Mouse (Mus musculus): ENCODE results near the gene Vmn2r56. TPM values are rescaled to one million over a fixed set of nuclear protein-coding genes. Genes with fewer than 3 reads are reported as not detected.
"Not testable (repeated sequence)": the region's sequence is repeated elsewhere in the genome, so short reads cannot be mapped to it uniquely, and the experiment has no call there.

Vmn2r56 gene
- total RNA-seq (2021) (not detected), polyA plus RNA-seq (2012; rRNA removed) (not detected in 2 replicates)
- long read RNA-seq: 0 reads

DNA sequence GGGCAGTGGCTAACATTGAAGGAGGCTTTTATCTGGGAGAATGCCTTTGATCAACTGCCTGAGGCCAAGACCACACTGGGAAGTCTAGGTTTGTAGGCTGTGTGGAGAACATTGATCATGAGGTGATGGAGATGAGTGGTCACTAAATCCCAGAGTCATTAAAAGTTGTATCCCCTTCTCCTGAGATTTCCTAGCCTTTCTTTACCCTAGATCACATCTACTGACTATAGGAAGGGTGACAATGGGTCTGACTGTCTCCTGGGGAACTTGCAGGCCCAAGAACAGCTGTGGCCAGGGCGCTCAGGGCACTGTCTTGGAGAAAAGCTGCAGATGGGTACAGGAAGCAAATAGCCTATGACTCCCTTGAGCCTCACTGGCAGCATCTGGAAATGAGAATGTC, at the start of gene Vmn2r56:
Gene Vmn2r56 (minus strand): TSS at position 101 of the 400 bp plus-strand sequence.
- DNase-seq: no peak

DNA sequence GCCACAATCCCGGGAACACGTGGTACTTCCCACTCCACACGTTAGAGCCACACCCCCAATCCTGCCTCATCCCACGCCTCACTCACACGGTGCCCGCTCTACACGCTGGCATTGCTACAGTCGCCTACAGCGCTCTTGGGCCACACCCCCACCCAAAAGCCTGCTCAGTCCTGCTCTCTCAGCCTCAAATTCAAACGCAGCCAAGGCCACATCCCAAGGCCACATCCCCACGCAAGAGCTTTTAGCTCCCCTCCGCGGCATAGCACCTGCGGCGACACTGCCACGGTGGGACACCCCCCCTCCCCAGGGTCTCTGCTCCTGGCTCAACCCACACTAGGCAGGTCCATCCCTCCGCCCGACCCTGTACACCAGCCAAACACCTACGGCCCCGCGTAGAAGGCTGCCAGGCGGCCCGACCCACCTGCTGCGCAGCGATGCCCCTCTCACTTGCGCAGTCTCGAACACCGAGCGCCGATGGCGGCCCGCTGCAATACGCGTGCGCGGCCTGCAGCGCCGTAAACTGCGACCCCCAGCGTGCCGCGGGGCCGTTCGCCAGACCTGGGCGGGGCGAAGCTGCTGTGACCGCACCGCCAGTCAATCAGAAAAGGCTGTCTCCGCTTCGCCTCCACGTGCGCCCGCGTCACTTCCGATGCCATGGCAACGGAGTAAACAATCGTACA, 45.5 kb upstream of the Vmn2r56 start:
- peak; percentile 85 for DNase-seq

DNA sequence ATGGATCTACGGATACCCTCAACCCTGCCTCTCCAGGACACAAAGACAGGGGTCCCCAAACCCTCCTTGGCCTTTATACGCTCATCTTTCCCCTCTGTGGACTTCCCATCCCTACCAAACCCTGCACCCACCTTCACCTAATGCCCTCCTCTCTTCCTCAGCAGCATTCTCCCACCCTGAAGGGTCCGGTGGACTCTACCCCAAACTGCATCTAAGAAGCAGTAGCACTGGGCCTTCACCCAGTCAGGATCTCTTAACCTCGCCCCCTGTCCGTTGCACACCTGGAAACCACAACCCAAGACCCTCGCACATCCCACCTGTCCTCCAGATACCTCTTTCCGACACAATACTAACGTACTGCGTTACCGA, 45.0 kb upstream of the Vmn2r56 start:
- no peak for DNase-seq

DNA sequence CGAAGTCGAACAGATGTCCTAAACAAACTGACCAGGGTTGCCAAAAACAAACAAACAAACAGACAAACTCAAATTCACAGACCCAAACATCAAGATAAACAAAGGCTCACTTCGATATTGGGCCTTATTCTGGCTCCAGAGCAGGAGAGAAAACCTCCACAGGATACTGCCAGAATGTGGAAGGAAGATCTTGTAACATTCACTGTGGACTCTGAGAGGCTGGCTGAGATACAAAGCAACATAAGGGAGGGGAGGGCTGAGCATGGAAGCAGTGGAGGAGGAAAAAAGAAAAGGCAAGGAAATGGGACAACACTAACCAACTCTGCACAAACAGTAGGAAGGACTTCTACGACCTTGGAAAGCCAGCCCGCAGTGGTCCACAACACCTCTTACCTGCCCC, 44.3 kb upstream of the Vmn2r56 start:
- DNase-seq: no peak

DNA sequence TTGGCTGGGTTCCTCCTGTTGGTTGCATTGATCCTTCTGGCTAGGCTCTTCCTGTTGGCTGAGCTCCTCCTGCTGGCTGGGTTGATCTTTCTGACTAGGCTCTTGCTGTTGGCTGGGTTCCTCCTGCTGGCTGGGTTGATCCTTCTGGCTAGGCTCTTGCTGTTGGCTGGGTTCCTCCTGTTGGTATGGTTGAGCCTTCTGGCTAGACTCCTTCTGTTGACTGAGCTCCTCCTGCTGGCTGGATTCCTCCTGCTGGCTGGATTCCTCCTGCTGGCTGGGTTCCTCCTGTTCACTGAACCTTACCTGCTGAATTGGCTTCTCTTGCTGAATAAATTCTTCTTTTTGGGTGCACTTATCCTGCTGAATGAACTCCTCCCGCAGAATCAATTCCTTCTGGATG, 39.8 kb upstream of the Vmn2r56 start:
- peak; percentile 4 for DNase-seq

DNA sequence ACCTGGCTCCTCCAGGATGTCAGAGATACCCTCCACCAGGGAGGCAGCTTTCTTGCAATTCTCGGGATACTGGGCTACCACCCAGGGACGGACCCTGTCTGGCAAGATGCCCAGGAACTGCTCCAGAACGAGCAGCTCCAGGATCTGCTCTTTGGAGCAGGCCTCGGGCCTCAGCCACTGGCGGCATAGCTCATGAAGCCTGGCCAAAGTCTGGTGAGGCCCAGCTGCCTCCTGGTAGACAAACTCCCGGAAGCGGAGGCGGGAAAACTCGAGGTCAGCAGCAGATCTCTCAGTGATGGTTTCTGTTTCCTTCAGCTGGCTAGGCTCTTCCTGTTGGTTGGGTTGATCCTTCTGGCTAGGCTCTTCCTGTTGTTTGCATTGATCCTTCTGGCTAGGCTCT, 39.3 kb upstream of the Vmn2r56 start:
- no peak for DNase-seq

DNA sequence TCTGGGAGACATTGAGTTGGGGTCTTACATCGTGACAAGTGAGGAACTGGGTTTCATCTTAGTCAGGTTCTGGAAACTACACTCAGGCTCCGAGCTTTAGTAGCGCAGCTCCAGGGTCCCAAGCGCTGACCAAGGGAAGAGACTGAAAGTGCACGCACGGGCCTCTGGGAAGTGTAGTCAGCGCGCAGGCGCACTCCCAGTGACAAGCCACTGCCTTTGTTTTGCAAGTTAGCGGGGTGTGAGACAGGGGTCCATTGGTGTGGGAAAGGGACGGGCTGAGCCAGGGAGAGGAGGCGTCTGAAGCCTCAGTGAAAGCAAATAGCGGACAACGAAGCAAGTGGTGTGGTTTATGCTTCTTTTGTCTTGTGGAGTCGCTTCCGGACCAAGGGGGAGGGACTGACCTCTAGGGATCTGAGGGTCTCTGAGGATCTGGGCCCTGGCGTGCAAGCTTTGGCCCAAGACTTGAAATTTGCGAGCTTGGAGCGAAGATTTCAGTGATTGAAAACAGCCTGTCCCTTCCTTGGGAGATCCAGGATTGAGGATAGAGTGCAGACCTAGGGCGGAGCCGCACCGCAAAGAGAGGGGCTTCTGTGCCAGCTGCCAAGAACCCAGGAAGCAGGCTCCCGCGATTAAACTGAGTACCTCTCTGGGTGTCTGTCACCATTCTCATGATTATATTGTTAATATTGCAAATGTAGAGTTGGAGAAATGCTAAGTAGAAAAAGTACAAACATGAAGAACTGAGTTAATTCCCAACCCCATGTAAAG, 14.8 kb upstream of the Vmn2r56 start:
- no peak for DNase-seq

DNA sequence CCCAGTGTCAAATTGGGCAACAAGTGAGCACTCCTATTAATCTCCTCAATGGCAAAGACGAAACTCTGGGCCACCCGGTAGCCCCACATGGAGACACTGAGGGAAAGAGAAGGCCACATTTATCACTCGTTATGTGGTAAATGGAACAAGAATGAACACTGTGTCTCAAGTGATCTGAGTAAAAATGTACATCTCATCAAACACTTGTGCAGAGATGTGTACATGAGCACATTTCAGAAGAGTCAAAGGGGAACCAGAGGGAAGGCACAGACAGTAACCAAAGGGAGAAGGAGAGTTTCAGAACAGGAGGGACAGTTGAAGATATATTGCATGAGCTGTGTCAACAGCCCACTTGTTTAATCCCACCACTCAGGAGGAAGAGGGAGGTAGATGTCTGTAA, 49.9 kb downstream of the Vmn2r56 start, which contains the start of gene Vmn2r55:
Gene Vmn2r55 (minus strand): TSS at position 101 of the 400 bp plus-strand sequence.
- DNase-seq: not testable (repeated sequence)

DNA sequence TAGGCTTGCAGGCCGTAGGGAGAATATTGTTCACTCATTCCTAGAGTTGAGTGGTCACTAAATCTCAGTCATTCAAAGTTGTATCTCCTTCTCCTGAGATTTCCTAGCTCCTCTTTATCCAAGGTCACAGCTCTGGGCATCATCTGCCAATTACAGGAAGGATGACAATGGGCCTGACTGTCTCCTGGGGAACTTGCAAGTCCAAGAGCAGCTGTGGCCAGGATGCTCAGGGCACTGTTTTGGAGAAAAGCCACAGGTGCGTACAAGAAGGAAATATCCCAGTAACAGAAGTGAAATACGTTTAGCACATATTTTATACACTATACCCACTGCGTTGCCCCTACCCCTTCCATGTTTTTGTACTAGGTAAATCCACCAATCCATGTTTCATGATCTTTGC, 94.6 kb downstream of the Vmn2r56 start, which contains the start of gene Vmn2r54:
Gene Vmn2r54 (minus strand): TSS at position 101 of the 400 bp plus-strand sequence.
- DNase-seq: not testable (repeated sequence)

Other genes with a start within 250 kb of the Vmn2r56 start
- not detected for gene 2900092C05Rik, start 222.5 kb downstream of the Vmn2r56 start, total RNA-seq (2021)
- gene 2900092C05Rik, start 222.5 kb downstream of the Vmn2r56 start, polyA plus RNA-seq (2012; rRNA removed): not detected in 2 replicates
- gene Vmn2r53, start 126.2 kb downstream of the Vmn2r56 start, total RNA-seq (2021): under 1 TPM; under 0.01 to 0.03 TPM
- gene Vmn2r53, start 126.2 kb downstream of the Vmn2r56 start, polyA plus RNA-seq (2012; rRNA removed): not detected in 2 replicates
- not detected for gene Vmn2r54, start 94.7 kb downstream of the Vmn2r56 start, total RNA-seq (2021)
- gene Vmn2r54, start 94.7 kb downstream of the Vmn2r56 start, polyA plus RNA-seq (2012; rRNA removed): 0.07 TPM in 1 of 2 replicates, not detected in the other
- gene Vmn2r55, start 50.0 kb downstream of the Vmn2r56 start, total RNA-seq (2021): not detected
- not detected in 2 replicates for gene Vmn2r55, start 50.0 kb downstream of the Vmn2r56 start, polyA plus RNA-seq (2012; rRNA removed)
- gene Zscan18, start 68.6 kb upstream of the Vmn2r56 start, total RNA-seq (2021): 1 to 10 TPM; 3.8 TPM
- gene Zscan18, start 68.6 kb upstream of the Vmn2r56 start, polyA plus RNA-seq (2012; rRNA removed): 1.4 and 2.3 TPM in 2 replicates
- gene Zfp329, start 83.9 kb upstream of the Vmn2r56 start, total RNA-seq (2021): 1 to 10 TPM; 9.6 to 9.9 TPM
- 0.28 TPM in 2 replicates for gene Zfp329, start 83.9 kb upstream of the Vmn2r56 start, polyA plus RNA-seq (2012; rRNA removed)
- 10 to 100 TPM; 19.6 to 24.4 TPM for gene Zfp110, start 99.8 kb upstream of the Vmn2r56 start, total RNA-seq (2021)
- gene Zfp110, start 99.8 kb upstream of the Vmn2r56 start, polyA plus RNA-seq (2012; rRNA removed): 5.6 and 7.1 TPM in 2 replicates
- gene Zfp128, start 146.2 kb upstream of the Vmn2r56 start, total RNA-seq (2021): 1 to 10 TPM; 2.9 to 3.7 TPM
- 0.28 and 0.43 TPM in 2 replicates for gene Zfp128, start 146.2 kb upstream of the Vmn2r56 start, polyA plus RNA-seq (2012; rRNA removed)
- 10 to 100 TPM; 12.9 to 13.3 TPM for gene Zscan22, start 162.8 kb upstream of the Vmn2r56 start, total RNA-seq (2021)
- gene Zscan22, start 162.8 kb upstream of the Vmn2r56 start, polyA plus RNA-seq (2012; rRNA removed): 7.5 and 7.7 TPM in 2 replicates
- gene Rps5, start 187.3 kb upstream of the Vmn2r56 start, total RNA-seq (2021): 100 to 1,000 TPM; 950 to 963 TPM
- 882 and 918 TPM in 2 replicates for gene Rps5, start 187.3 kb upstream of the Vmn2r56 start, polyA plus RNA-seq (2012; rRNA removed)
- under 1 TPM; 0.12 to 0.28 TPM for gene Rnf225, start 192.4 kb upstream of the Vmn2r56 start, total RNA-seq (2021)
- gene Rnf225, start 192.4 kb upstream of the Vmn2r56 start, polyA plus RNA-seq (2012; rRNA removed): 0.27 and 0.39 TPM in 2 replicates
- gene Zfp324, start 230.8 kb upstream of the Vmn2r56 start, total RNA-seq (2021): 10 to 100 TPM; 10.0 to 11.1 TPM
- gene Zfp324, start 230.8 kb upstream of the Vmn2r56 start, polyA plus RNA-seq (2012; rRNA removed): 9.4 and 9.7 TPM in 2 replicates
- gene Zfp446, start 242.8 kb upstream of the Vmn2r56 start, total RNA-seq (2021): 1 to 10 TPM; 5.2 to 7.0 TPM
- gene Zfp446, start 242.8 kb upstream of the Vmn2r56 start, polyA plus RNA-seq (2012; rRNA removed): 6.8 and 8.1 TPM in 2 replicates